Mouse (Mus musculus): Measurements from ENCODE around the gene Pms1.

Pms1 gene

GRCm38 (mm10) chr1:53201630-53202199, 95.1 kb downstream of the Pms1 start:
- in situ Hi-C loops (cut with MboI, MseI) = no loop called here

GRCm38 (mm10) chr1:53194536-53194935, 102.3 kb downstream of the Pms1 start:
- in situ Hi-C loops (cut with MboI, MseI) = no loop called here

- in situ Hi-C loops (cut with MboI, MseI) = no loop called here
Observed at GRCm38 (mm10) chr1:53191234-53191633, 105.6 kb downstream of the Pms1 start.

DNA sequence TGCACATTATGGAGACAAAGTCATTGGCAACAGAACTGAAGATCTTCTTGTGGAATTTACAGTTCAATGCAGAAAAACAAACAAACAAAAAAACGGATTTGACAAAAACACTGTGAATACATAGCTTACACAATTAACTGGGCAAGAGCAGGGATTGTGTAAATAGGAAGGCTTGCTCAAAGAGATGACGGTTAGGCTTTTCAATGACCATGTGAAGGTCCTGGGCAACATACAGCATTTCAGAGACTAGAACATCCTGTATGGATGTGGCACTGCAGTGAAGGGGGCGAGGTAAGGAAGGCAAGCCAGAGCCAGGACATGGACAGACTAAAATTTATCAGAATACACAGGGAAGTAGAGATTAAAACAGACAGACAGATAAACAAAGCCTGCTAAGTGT, 107.2 kb downstream of the Pms1 start:
- in situ Hi-C loops (cut with MboI, MseI) = no loop called here

DNA sequence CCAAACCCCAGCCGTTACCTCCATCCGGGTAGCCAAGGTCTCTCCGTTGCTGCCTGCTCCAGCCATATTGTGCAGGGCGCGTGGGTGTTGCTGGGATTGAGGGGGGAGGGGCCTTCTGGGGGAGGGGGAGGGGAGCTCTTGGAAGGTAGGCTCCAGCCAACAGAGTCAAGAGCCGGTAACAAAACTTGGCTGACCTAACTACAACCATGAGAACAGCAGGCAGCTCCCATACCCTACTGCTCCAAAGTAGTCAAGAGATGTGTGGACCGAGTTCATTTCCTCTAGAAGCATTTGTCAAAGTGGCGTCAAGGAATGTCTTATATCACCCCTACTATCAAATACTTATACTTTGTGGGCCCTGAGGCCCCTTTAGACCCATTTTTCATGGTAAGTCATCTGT, 109.3 kb downstream of the Pms1 start, which contains the start of gene 1700019A02Rik:
TSS of gene 1700019A02Rik (minus strand) at position 101 of the 400 bp plus-strand sequence.
- in situ Hi-C loops (cut with MboI, MseI) = no loop called here

DNA sequence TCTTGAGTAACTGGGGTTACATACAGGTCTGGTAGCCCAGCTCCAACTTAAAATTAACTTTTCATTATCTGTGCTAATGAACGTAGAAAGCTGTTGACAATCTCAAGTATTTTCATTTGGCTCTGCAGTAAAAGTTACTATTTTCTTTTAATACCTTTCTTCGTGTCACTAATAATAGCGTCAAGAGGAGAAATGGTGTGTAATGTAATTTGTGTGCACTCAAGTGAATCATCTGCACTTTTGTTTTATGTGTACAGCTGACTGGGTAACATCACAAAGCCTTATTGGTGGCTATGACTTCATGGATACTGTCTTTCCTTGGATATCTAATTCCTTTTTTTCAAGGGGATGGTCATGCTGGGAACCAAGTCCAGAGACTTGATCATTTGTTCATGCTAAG, 110.5 kb downstream of the Pms1 start:
- in situ Hi-C loops (cut with MboI, MseI) = no loop called here

DNA sequence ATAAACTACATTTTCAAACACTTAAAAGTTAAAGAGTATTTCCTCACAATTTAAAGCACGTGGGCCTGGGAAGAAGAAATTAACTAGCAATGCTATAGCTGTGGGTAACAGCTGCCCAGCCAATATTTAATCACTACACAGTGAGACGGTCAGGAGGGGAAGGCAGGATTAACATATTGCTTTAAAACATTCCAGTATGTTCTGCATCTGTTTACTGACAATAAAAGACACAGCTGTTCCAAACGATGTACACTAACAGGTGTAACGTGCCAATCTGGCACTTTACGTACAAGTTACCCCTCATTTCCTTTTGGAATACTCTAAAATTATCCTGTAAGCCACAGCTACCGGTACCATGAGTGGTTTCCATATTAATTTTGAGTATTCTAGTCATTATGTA, 139.1 kb downstream of the Pms1 start:
- in situ Hi-C loops (cut with MboI, MseI) = no loop called here

All from T-helper 17 cell (primary cell).